Mouse (Mus musculus) lung, postnatal 0 days (tissue): ENCODE results near the gene Tmem132a.

Source experiments
- CTCF ChIP-seq: IDR thresholded peaks from 2 replicates; pipeline ENCODE4 v1.5.1; 2016; ENCODE audit warnings: antibody characterized with exemption, mild to moderate bottlenecking
- EP300 ChIP-seq: IDR thresholded peaks from 2 replicates; pipeline ENCODE4 v1.6.1; 2016; ENCODE audit warnings: antibody characterized with exemption, mild to moderate bottlenecking, control low read depth

DNA sequence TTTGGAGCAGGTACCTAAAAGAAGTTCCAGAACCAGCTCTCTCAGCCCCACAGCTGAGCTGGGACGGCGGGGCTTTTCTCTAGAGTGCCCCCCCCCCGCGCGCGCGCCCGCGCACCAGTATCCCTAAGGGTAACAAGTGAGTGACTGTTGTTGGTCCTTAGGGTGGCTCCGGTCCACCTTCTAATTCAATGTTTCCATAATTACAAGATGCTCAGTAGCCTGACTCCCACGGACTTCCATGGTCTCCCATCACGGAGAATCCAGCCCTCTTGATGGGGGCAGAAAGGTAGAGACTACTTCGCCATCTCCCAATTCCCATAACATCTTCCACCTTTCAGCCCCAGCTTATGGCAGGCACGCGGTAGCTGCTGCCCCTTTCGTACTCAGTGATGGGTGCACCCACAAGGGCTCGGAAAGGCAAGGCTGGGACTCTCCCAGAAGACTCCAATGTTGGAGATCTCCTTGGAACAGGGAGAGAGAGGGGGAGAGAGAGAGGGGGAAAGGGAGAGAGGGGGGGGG, 1.1 kb downstream of the Tmem132a start:
- TF ChIP-seq EP300: no peak
- no peak for TF ChIP-seq CTCF
